Mouse (Mus musculus): ENCODE measurements around the gene Cfap43.

Gene Cfap43

DNA sequence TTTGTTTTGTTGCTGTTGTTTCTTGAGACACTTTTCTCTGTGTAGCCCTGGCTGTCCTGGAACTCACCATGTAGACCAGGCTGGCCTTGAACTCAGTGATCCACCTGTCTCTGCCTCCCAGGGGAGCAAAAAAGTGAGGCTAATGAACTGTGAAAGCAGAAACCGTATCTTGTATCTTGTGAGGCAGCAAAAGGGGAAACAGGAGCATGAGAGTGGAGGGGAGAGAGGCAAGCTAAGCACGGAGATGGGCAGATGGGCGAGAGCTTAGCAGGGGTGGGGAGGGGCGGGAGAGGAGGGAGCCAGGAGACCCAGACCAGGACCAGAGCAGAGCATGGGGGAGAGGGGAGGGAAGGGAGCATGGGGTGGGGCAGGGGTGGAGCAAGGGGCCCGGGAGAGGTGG lies 124.8 kb downstream of the Cfap43 start:
- no peak for DNase-seq (ENCODE audit: low spot score)

GRCm38 (mm10) chr19:47790316-47791020 lies 128.6 kb downstream of the Cfap43 start:
- no peak for DNase-seq (ENCODE audit: low spot score)

DNA sequence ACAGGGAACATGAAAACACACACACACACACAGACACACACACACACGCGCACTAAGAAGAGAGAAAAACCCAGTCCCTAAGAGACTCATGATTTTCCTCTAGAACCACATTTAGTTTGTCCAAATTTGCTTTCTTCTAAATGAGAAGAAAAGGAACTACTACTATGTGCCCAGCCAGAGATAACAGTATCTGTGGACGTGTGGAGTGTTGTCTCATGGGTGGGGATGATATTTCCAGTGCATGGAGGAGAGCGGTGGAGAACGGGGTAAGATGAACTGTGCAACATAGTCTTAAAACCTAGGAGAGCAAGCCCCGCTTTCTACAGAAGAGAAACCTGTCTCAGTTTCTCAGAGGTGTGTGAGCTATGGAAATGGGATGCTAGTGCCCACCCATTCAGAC lies 135.2 kb downstream of the Cfap43 start:
- no peak for DNase-seq (ENCODE audit: low spot score)

DNA sequence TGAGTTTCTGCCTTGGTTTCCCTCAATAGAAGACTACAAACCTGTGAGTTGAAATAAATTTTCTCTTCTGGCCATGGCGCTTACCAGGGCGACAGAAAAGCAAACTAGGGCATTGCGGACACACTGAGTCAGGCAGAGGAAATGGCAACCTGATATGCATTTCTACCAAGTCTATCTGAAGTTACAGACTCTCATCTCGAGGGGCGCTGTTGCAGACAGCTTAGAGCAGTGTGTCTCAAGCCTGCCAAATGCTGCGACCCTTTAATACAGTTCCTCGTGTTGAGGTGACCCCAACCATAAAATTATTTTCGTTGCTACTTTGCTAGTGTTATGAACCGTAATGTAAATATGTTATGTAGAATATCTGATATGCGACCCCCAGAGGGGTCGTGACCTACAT lies 138.1 kb downstream of the Cfap43 start:
- no peak for DNase-seq (ENCODE audit: low spot score)

- DNase-seq (ENCODE audit: low spot score): no peak
These were observed 138.9 kb downstream of the Cfap43 start for GRCm38 (mm10) chr19:47780145-47780544.

DNA sequence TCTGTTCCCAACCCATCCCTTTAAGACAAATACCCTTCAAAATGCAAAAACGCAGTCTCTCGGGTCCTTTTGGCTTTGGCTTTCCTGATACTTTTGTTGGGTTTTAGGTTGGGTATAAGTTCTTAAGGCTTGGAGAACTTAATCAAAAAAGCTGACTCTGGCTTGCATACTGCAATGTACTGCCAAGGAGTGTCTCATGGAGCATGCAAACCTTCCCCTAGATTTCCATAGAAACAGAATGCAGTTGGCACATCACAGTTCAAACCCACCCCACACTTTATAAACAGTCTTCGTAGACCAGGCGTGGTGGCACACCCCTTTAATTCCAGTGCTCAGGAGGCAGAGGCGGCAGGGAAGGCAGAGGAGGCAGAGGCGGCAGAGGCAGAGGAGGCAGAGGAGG lies 141.2 kb downstream of the Cfap43 start:
- no peak for DNase-seq (ENCODE audit: low spot score)

GRCm38 (mm10) chr19:47755625-47756024 lies 163.5 kb downstream of the Cfap43 start:
- DNase-seq (ENCODE audit: low spot score): no peak

DNA sequence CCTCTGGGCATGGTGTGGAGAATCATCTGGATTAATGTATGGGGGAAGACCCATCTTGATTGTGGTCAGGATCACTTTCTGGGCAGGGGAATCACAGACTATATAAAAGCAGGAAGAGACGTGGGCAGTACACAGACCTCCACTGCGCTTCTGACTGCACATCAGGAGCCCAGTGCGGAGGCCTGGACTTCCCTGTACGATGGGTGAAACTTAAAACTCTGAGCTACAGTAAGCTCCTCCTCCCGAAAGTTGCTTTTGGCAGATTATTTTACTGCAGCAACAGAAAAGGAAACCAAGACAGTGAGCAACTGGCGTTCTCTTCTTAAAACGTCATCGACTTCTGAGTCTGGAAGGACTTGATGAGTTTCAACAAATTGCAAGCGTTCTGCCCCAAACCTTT lies 164.2 kb downstream of the Cfap43 start:
- no peak for DNase-seq (ENCODE audit: low spot score)

- DNase-seq (ENCODE audit: low spot score): no peak
These were observed 165.2 kb downstream of the Cfap43 start for GRCm38 (mm10) chr19:47753921-47754320.

GRCm38 (mm10) chr19:47752456-47752855 lies 166.6 kb downstream of the Cfap43 start:
- DNase-seq (ENCODE audit: low spot score): no peak

DNA sequence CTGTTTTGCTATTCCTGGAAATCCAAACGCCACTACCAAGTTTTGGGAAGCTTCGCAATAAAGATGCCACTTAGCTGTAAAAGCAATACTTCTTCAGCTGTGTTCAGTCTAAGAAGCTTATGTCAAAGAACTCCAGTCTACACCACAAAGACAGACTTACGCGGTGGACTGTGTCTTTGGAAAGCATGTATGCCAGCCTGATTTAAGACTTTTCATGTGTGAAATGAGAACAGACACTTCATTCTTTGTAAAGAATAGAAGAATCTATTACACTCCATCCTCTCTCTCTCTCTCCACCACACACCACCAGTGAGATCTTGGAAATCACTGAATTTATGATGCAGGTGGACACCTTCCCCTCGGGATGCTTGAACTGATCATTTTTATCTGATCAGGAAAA lies 168.7 kb downstream of the Cfap43 start:
- DNase-seq (ENCODE audit: low spot score): no peak

DNA sequence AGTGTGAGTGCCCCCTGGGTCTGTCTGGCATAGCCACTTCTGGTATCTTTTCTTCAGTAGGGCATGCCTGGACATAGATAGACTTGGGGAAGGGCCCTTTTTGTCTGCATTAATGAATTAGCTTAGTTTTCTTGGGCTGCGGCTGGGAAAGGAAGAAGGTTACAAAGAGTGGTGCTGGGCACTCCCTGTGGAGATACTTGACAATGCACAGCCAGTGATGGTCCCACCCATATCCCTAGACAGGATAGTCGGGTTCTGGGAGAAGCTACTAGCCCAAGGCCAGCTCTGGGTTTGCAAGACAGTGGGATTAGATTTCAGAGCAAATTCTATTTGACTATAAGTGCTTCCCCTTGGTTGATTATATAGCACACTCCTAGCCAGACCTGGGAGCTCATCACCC lies 170.1 kb downstream of the Cfap43 start:
- DNase-seq (ENCODE audit: low spot score): no peak

DNA sequence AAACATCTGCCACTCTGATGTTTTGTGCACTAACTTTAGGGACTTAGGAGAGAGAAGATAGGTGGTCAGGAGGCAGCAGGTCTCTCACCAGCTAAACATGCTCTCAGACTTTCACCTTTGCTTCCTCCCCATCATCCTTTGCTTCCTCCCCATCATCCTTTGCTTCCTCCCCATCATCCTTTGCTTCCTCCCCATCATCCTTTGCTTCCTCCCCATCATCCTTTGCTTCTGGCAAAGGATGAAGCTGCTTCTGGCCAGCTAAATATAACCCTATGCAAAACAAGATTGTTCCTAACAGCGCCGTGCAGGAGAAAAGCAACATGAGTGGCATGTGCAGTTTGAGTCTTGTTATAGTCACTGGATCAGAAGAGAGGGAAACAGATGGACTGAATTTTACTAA lies 172.0 kb downstream of the Cfap43 start:
- no peak for DNase-seq (ENCODE audit: low spot score)

DNA sequence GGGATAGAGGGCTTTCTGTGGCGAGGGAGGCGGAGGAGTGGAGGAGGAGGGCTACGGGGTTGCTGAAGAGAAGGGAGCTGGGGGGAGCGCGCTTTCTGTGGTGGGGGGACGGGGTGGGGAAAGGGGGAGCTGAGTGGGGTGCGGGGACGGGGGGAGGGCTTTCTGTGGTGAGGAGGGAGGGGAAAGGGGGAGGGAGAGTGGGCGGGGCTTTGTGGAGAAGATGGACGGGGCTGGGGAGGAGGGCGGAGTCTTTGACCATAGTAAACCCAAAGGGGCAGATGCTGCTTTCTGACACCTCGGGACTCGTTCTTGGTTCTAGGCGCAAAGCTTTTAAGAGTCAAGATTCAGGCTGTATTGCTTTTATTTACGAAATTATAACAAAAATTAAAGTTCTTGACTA lies 187.2 kb downstream of the Cfap43 start:
- no peak for DNase-seq (ENCODE audit: low spot score)

- DNase-seq (ENCODE audit: low spot score): peak; percentile 95
These were observed 187.8 kb downstream of the Cfap43 start, which contains the start of gene Sfr1 for GRCm38 (mm10) chr19:47731071-47731881. Gene Sfr1, plus strand, starts transcription at chr19:47731682.

DNA sequence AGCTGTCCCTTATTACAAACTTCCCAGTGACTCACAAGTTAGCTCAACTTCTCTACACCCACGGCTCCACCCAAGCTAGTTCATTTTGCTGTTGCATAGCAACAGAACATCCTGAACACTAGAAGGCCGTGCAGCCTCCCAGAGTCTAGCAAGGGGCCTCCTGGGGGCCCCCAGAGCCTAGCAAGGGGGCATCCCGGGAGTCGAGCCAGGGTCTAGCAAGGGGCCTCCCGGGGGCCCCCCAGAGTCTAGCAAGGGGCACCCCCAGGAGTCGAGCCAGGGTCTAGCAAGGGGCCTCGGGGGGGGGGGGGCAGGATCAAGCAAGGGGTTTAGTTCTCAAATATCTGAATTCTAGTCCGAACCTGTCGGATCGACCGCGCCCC lies 188.4 kb downstream of the Cfap43 start:
- no peak for DNase-seq (ENCODE audit: low spot score)

- no peak for DNase-seq (ENCODE audit: low spot score)
These were observed 193.4 kb downstream of the Cfap43 start for GRCm38 (mm10) chr19:47725643-47726140.

DNA sequence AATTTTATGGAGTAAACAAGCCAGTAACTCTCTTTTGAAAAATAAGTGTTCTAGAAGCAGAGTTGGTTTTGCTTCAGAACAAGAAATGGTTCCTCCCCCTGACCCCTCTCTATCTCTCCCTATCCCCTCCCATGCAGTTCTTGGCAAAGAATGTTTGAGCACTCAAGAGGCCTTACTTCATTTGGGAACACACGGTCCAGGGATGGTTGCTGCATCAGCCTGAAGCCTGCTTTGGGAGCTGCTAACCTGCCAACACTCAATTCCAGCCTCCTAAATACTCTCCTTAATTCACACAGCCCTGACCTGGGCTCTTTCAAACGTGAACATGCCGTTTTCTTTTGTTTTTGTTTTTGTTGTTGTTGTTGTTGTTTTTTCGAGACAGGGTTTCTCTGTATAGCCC lies 194.2 kb downstream of the Cfap43 start:
- DNase-seq (ENCODE audit: low spot score): no peak

- DNase-seq (ENCODE audit: low spot score): no peak
These were observed 196.6 kb downstream of the Cfap43 start for GRCm38 (mm10) chr19:47722471-47722870.

DNA sequence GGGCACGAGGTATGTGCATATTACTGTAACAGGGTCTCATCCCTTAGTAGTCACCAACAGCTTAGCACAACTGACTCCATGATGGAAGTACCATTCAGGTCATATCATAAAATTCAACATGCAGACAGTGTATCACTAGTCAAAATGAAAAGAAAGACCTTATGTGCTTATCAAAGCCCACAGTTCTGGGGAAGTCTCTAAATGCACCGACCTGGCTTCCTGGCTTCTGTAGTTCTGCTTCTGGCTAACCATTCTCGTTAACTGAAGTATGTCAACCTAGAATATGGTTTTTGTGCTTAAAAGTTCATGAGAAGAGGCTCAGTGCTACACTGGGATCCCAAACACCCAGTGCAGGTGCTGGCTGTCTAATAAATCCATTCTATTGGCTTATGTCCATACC lies 199.9 kb downstream of the Cfap43 start:
- no peak for DNase-seq (ENCODE audit: low spot score)

DNA sequence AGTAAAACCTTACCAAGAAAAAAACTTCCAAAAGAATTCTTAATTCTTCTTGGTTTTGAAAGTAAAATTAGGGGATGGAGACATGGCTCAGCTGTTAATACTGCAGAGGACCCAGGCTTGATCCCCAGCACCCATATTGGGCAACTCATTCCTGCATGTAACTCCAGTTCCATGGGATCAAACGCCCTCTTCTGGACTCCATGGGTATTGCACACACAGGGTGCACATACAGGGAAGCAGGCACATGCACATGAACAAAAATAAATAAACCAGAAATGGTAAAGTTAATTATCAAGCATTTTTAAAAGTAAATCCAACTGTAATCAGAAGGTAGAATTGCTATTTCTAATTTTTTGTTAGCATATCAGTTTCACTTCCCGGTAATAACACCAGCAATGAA lies 202.9 kb downstream of the Cfap43 start:
- no peak for DNase-seq (ENCODE audit: low spot score)

DNA sequence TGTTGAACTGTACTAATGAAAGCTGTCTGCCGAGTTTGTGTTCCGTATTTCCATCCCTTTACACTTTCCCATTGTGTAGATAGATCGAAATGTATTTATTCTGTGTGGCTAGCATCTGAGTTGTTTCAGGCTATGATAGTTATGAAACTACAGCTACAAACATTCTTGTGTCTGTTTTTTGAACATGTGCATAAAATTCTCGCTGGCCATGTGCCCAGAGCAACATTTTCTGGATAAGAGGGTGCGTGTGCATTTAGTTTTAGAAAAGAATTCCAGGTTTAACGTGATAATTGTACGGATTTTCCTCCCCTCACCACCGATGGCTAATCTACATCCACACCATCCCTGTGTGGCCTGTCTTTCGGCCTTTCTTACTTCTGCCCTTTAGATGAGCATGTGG lies 205.6 kb downstream of the Cfap43 start:
- DNase-seq (ENCODE audit: low spot score): no peak

GRCm38 (mm10) chr19:47710376-47710775 lies 208.7 kb downstream of the Cfap43 start:
- peak; percentile 22 for DNase-seq (ENCODE audit: low spot score)
